Mouse (Mus musculus): Measurements from ENCODE around the gene C2cd2. TPM values are rescaled to one million over a fixed set of nuclear protein-coding genes. Genes with fewer than 3 reads are reported as not detected.
A peak's percentile ranks its signal among the peaks of the same experiment; 100 is the strongest.

Gene C2cd2
- total RNA-seq, 2 experiments from 2014 or later, result 14.4 to 18.5 TPM

DNA sequence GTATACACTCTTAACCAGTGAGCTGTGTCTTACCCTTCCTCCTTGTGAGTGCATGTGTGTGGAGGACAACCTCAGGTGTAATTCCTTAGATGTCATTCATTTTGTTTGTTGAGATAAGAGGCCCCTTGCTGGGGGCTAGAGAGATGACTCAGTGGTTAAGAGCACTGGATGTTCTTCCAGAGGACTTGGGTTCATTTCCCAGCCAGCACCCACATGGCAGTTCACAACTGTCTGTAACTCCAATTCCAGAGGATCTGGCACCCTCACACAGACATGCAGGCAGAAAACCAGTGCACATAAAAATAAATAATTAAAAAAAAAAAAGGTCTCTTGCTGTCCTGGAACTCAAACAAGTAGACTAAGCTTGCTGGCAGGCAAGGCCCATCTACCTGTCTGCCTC lies 20.6 kb downstream of the C2cd2 start:
- Histone ChIP-seq H3K4me3 (no peak overlapping the region), H3K27ac (no peak overlapping the region)
- DNase-seq (ENCODE audit: extremely low spot score in 1 of 2, low spot score in 2 of 2), result no peak
- intact Hi-C loops (cut with DNase I), result no loop called here
- TF ChIP-seq CTCF (IDR thresholded peaks at IDR 0.05), result no peak

DNA sequence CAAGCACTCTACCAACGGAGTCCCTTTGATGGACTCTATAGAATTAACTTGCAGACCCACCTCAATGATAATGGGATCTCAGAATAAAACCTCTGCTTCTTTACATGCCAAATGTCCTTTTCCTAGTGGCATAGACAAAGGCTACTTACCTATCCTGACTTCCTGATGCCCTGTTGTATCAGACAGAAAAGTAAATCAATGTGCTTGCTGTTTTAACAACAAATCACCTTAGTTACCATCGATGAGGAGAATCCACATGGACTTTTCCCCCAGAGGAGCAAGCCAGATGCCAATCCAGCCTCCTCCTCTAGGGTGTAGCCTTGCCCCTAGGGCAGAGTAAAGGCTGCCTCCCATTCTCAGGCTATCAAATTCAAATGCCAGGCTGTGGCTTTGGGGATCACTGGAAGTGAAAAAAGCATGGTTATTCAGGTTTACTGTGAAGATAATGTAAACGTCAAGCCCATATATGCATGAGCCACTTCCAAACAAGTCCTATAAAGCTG lies 21.9 kb downstream of the C2cd2 start:
- Histone ChIP-seq H3K27ac (no peak overlapping the region), H3K4me3 (no peak overlapping the region)
- TF ChIP-seq CTCF (IDR thresholded peaks at IDR 0.05), result no peak
- no peak for DNase-seq (ENCODE audit: extremely low spot score in 1 of 2, low spot score in 2 of 2)
- intact Hi-C loops (cut with DNase I), result no loop called here

DNA sequence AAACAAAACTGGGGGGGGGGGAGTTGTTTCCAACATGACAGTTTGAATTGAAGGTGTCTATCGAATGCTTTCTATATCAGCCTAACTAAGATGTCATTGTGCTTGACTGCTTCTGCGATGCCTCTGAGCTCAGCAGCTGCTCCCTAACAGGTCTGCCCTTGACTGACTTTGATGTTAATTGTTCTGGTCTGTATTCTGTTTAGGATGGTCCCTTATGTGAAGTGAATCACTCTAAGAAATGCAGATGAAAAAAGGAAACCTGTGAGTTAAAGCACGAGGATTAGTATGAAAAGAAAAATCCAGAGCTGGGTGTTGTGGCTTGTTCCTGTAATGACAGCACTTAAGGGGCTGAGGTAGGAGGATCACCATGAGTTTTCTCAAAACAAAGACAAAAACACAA lies 26.6 kb downstream of the C2cd2 start:
- no peak overlapping the region for H3K27ac ChIP-seq
- no peak overlapping the region for H3K4me3 ChIP-seq
- intact Hi-C loops (cut with DNase I), result no loop called here
- no peak for TF ChIP-seq CTCF (IDR thresholded peaks at IDR 0.05)
- no peak for DNase-seq (ENCODE audit: extremely low spot score in 1 of 2, low spot score in 2 of 2)

DNA sequence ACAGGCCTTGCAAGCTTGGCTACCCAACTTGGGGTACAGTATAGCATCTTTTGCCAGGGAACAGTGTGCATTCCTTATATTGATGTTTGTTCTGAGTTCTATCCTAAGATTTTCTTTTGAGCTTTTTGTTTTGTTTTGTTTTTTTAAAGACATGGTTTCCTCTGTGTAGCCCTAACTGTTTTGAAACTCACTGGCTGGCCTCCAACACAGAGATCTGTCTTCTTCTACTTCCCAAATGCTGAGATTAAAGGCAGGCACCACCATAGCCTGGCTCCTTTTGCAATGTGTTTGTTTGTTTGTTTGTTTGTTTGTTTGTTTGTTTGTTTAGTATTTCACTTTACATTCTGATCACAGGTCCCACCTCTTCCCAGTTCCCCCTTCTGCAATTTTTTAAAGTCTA lies 32.2 kb downstream of the C2cd2 start:
- no peak for DNase-seq (ENCODE audit: extremely low spot score in 1 of 2, low spot score in 2 of 2)
- no peak overlapping the region for H3K27ac ChIP-seq
- H3K4me3 ChIP-seq, result no peak overlapping the region
- intact Hi-C loops (cut with DNase I), result no loop called here
- TF ChIP-seq CTCF (IDR thresholded peaks at IDR 0.05), result no peak

DNA sequence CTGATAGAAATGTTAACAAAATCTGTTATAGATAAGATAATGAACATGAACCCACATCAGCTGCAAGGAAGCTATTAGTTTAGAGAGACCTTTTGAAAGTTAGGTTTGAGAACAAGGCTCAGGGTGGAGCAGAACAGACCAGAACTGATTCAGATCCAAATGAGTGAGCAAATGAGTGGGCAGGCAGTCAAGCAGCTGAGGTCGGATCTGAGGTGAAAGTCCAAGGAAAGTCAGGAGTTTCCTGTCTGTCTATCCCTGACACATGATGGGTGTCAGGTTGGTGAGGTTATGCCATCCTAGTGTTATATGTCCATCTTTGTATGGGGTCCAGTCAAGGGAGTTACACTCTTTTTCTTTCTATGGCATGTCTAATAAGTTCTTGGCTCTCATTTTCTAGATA lies 32.9 kb downstream of the C2cd2 start:
- no peak for DNase-seq (ENCODE audit: extremely low spot score in 1 of 2, low spot score in 2 of 2)

DNA sequence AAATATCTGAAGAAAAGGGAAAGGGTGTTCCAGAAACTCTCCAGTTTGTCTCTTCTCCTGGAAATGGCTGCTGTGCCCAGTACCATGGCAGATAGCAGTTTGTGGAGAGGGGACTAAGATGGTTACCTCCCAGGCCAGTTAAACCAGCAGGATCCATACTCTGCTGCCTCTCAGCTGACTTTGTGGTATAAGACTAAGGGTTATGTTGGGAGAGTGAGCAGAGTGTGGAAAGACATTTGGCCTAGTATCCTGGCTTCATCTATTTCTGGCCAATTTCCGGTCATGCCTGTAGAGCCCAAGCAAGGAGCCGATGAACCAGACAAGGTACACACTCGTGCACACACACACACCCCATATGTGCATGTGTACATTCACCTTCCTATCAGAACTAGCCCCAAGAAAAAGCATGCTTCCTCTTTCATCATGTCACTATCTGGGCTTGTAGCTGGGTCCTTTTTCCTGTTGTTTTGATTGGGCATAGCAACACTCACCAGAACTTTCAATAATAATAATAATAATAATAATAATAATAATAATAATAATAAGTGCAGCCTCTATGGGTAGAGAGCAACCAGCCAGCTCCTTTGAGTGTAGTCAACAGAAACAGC lies 35.0 kb downstream of the C2cd2 start:
- TF ChIP-seq CTCF (IDR thresholded peaks at IDR 0.05), result no peak
- no peak overlapping the region for H3K4me3 ChIP-seq
- no peak for DNase-seq (ENCODE audit: extremely low spot score in 1 of 2, low spot score in 2 of 2)
- no peak overlapping the region for H3K27ac ChIP-seq
- intact Hi-C loops (cut with DNase I), result no loop called here

More for the DNA sequence above, 32.9 kb downstream of the C2cd2 start:
- TF ChIP-seq CTCF (IDR thresholded peaks at IDR 0.05), result no peak
- Histone ChIP-seq H3K27ac (no peak overlapping the region), H3K4me3 (no peak overlapping the region)
- intact Hi-C loops (cut with DNase I), result no loop called here

DNA sequence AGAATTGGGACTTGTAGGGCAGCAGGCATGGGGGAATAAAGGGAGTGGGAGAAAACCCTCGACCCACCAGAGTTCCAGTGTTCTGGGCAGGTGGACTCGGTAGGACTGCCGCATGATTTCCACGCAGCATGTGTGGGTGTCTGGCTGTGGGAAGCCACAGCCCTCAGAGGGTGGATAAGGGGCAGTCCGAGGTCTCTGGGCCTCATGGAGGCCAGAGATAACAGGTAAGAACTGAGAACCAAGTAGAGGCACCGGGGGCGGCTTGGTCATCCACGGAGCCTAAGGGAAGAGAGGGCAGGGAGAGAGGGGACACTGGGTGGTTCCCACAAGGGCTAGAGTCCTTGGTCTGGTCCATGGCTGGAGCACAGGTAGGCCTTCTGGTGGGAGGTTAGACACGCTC lies 36.0 kb downstream of the C2cd2 start:
- DNase-seq (ENCODE audit: extremely low spot score in 1 of 2, low spot score in 2 of 2), result no peak
- TF ChIP-seq CTCF (IDR thresholded peaks at IDR 0.05), result no peak
- Histone ChIP-seq H3K27ac (no peak overlapping the region), H3K4me3 (no peak overlapping the region)
- intact Hi-C loops (cut with DNase I), result no loop called here

DNA sequence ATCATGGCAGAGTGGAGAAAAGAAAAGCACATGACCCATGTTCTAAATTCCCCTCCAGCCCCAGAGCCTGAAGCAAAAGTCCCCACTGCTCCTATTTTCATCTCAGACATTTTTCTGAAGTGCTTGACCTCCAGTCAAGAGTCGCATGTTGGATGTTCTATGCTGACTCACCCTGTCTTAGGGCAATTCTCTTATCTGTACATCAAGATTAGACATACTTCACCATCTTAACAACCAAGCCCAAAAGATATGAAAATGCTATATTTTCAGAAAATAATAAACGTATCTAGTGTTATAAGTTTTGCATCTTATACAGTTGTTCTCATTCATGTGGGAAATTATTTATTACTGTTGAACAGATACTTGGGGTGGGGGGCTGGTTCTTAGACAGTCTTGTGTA lies 36.6 kb downstream of the C2cd2 start:
- H3K27ac ChIP-seq, result no peak overlapping the region
- TF ChIP-seq CTCF (IDR thresholded peaks at IDR 0.05), result no peak
- no peak overlapping the region for H3K4me3 ChIP-seq
- no peak for DNase-seq (ENCODE audit: extremely low spot score in 1 of 2, low spot score in 2 of 2)
- intact Hi-C loops (cut with DNase I), result no loop called here

DNA sequence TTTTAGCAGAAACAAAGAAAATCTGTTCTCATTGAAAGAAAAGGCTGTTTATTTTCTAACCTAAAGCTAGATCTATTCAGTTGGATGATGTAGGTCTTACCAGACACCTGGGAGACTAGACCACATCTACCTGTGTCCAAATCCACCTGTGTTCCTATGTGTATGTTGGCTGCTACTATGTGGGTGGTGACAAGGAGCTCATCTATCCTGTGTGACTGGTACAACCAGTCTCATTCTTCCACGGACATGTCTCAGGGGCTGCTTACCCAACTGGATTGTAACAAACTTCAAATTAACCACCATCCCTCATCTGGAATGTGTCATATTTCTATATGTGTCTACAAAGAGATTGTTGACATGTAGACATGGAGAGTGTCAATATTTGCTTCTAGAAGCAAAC lies 38.7 kb downstream of the C2cd2 start:
- TF ChIP-seq CTCF (IDR thresholded peaks at IDR 0.05), result no peak
- intact Hi-C loops (cut with DNase I), result loop anchor here (2.0 kb wide), 1 partner anchor 73 kb away; the partner anchor contains the start of gene Prdm15
- DNase-seq (ENCODE audit: extremely low spot score in 1 of 2, low spot score in 2 of 2), result no peak

GRCm38 (mm10) chr16:97922779-97923126 lies 39.6 kb downstream of the C2cd2 start:
- Histone ChIP-seq H3K4me3 (peak overlapping the region; percentile 83), H3K27ac (peak overlapping the region; percentile 76)
- no peak; the same call in 1 of the 2 replicates for TF ChIP-seq CTCF (IDR thresholded peaks at IDR 0.05)
- DNase-seq (ENCODE audit: extremely low spot score in 1 of 2, low spot score in 2 of 2), result no peak
- intact Hi-C loops (cut with DNase I), result loop anchor here (1.0 to 2.0 kb wide), 2 partner anchors 40 to 72 kb away; partner anchors contain the start of genes C2cd2, Prdm15 and Zbtb21

More for the DNA sequence above, 38.7 kb downstream of the C2cd2 start:
- Histone ChIP-seq H3K27ac (no peak overlapping the region), H3K4me3 (no peak overlapping the region)

GRCm38 (mm10) chr16:97921961-97922778 lies 40.2 kb downstream of the C2cd2 start:
- H3K4me3 ChIP-seq, result peak overlapping the region; percentile 83
- intact Hi-C loops (cut with DNase I), result loop anchor here (1.0 to 2.0 kb wide), 2 partner anchors 40 to 71 kb away; partner anchors contain the start of genes C2cd2, Prdm15 and Zbtb21
- peak; percentile 86 to 90 for DNase-seq (ENCODE audit: extremely low spot score in 1 of 2, low spot score in 2 of 2)

DNA sequence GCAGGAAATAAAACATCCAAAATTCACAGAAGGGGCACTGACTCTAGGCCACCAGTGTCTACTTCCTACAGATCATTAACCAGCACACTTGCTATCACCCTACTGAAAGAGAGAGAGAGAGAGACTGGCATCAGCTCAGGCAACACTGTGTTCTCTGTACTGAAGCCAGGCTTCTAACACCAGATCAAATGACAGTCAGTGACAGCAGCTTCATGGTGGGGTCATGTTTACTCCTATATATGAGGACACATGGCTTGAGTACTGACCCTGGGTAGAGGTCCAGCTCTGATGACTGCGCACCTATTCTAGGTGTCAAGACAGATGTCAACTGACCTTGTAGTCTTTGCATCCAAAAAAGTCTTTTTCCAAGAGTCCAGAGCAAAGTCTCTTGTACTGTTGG lies 41.8 kb downstream of the C2cd2 start:
- Histone ChIP-seq H3K27ac (no peak overlapping the region), H3K4me3 (no peak overlapping the region)
- no peak for TF ChIP-seq CTCF (IDR thresholded peaks at IDR 0.05)
- intact Hi-C loops (cut with DNase I), result no loop called here
- no peak for DNase-seq (ENCODE audit: extremely low spot score in 1 of 2, low spot score in 2 of 2)

More at GRCm38 (mm10) chr16:97921961-97922778, 40.2 kb downstream of the C2cd2 start:
- TF ChIP-seq CTCF (IDR thresholded peaks at IDR 0.05), result no peak; the same call in none of the 2 replicates
- peak overlapping the region; percentile 76 for H3K27ac ChIP-seq

Data from left cerebral cortex, adult 2 months (tissue).